Mouse (Mus musculus): ENCODE measurements around the gene Tmc7. TPM values are rescaled to one million over a fixed set of nuclear protein-coding genes. Genes with fewer than 3 reads are reported as not detected.

Gene Tmc7
- polyA plus RNA-seq, 1 experiment from 2014 or later: 4.4 TPM

DNA sequence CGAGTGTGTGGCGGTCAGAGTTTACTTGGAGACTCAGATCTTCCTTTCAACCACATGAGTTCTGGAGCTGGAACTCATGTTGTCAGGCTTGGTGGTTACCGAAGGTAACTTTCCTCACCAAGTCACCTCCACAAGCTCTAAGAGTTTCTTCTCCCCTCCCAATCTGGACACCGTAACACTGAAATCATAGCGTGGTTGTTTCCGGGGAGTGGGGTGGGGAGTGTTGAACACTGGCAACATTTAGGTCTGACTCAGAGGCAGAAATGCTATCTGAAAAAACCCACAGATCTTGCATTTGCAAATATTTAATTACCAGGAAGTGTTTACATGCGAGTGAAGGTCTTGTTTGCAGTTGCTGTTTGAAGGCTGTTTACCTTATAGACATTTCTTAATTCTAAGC, 25.3 kb upstream of the Tmc7 start:
- ATAC-seq (ENCODE audit: insufficient number of reproducible peaks, low FRiP score, low TSS enrichment, low read depth): no peak
- Histone ChIP-seq H3K36me3 (no peaks in the 10 kb centered on the region), H3K27me3 (no peaks in the 10 kb centered on the region), H3K4me3 (replicated peaks) (no peak overlapping the region), H3K9me3 (replicated peaks) (no peaks in the 10 kb centered on the region), H3K4me1 (no peaks in the 10 kb centered on the region), H3K9ac (no peak overlapping the region), H3K4me2 (replicated peaks) (no peak overlapping the region), H3K27ac (replicated peaks) (no peak overlapping the region)
- 84% methylated on average over 7 of the region's 7 CpGs for WGBS

DNA sequence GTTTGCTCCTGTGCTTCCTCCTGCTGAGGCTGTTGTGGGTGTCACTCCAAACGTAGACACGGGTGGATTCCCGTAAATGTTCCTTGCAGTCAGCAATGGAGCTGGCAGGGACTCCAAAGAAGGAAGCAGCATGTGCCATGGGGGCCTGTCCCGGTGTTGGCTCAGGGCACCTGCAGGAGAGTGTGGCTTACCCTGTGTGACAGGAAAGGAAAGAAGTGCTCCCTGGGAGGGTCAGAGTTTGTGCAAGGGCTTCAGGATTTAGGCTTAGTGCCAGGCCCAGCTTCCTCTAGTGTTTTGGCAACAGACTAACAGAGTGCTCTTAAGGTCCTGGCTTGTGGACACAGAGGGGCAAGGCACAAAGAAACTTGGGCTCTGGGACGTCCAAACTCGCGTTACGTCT, 20.3 kb upstream of the Tmc7 start:
- no peaks in the 10 kb centered on the region for H3K4me1 ChIP-seq
- no peak overlapping the region for H3K4me2 ChIP-seq (replicated peaks)
- H3K27me3 ChIP-seq: no peaks in the 10 kb centered on the region
- 77% methylated on average over 8 of the region's 8 CpGs for WGBS
- no peak overlapping the region for H3K9ac ChIP-seq
- H3K4me3 ChIP-seq (replicated peaks): no peak overlapping the region
- no peak overlapping the region for H3K27ac ChIP-seq (replicated peaks)
- H3K36me3 ChIP-seq: no peaks in the 10 kb centered on the region
- no peak for ATAC-seq (ENCODE audit: insufficient number of reproducible peaks, low FRiP score, low TSS enrichment, low read depth)
- H3K9me3 ChIP-seq (replicated peaks): no peaks in the 10 kb centered on the region

DNA sequence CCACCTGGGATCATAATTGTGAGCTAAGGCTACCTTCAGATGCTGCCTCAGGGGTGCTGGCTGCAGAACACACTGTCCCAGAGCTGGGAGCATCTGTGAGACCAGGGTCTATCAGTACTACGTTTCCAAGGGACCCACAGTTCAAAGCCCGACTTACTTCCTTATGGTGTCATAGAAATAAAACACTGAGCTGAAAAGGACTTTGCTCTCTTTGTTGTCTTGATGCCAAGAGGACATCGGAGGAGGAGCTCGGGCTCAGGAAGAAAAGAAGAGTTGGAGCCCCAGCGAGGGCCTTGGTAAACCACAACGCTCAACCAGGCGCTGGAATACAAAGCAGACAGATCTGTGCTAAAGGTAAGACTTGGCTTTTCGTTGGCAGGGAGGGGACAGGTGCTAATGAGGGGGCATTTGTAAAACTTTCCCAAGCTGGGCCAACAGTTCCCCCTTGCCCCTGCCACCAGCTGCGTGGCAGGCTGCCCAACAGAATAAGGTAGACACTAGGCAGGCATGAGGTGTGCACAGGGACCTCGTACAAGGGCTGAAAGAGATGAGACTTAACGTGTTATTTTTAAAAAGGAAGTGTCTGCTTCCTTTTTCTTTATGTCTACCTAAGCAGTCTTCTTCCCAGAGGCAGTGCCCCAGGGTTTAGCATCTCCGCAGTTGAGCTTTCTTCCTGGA, 15.6 kb upstream of the Tmc7 start:
- Histone ChIP-seq H3K4me1 (peaks cover 15% of the 10 kb centered on the region), H3K27ac (replicated peaks) (no peak overlapping the region), H3K9ac (no peak overlapping the region), H3K36me3 (no peaks in the 10 kb centered on the region), H3K4me2 (replicated peaks) (no peak overlapping the region), H3K9me3 (replicated peaks) (no peaks in the 10 kb centered on the region), H3K27me3 (peaks cover 26% of the 10 kb centered on the region), H3K4me3 (replicated peaks) (no peak overlapping the region)
- WGBS: 72% methylated on average over 12 of the region's 12 CpGs
- no peak for ATAC-seq (ENCODE audit: insufficient number of reproducible peaks, low FRiP score, low TSS enrichment, low read depth)

DNA sequence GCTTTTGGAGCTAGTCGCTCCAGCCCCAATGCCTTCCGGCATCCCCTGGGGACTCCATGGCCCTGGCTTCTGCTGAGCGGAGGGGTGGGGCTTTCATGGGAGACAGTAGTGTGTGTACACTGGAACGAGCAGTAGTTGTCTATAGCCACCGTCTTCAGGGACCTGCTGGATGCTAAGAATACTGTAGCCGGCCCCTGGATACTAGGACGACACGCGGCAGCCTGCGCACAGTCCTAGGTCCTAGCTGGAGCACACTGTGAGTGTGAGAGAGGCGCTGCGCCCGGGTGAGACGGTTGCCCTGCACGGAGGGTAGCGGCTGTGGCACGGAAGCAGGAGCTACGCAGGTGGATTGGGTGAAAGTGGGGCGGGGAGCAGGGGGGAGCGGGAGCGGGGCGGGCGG, 12.7 kb upstream of the Tmc7 start, which contains the start of gene Tmc5:
TSS of gene Tmc5 (plus strand) at position 97 of the 400 bp plus-strand sequence.
- no peaks in the 10 kb centered on the region for H3K36me3 ChIP-seq
- peaks cover 42% of the 10 kb centered on the region for H3K4me1 ChIP-seq
- no peak within 1 kb of the TSS for H3K9ac ChIP-seq
- no peaks in the 10 kb centered on the region for H3K9me3 ChIP-seq (replicated peaks)
- peaks cover 26% of the 10 kb centered on the region for H3K27me3 ChIP-seq
- no peak within 1 kb of the TSS for H3K27ac ChIP-seq (replicated peaks)
- H3K4me2 ChIP-seq (replicated peaks): peak within 1 kb of the TSS; percentile 30
- peak within 1 kb of the TSS; percentile 29 for H3K4me3 ChIP-seq (replicated peaks)
- ATAC-seq (ENCODE audit: insufficient number of reproducible peaks, low FRiP score, low TSS enrichment, low read depth): no peak
- WGBS: 5% methylated on average over 23 of the region's 23 CpGs

DNA sequence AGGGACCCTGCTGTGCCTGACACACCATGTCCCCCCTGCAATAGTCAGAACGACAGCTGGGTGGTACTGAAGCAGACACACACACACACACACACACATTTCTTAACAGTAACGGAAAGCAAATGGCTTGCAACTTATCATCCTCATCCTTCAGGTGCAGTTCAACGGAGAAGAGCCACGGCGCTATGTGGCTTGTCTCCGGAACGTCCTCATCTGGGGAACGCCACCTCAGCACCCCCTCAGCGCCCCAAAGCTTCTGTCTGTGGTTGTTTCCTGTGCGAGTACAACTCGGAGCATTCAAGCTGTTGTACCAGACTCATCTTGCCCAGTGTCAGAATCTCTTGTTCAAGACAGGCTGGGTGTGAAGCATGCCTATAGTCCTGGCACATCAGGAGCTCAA, 11.7 kb upstream of the Tmc7 start:
- 76% methylated on average over 11 of the region's 11 CpGs for WGBS
- H3K27me3 ChIP-seq: peaks cover 26% of the 10 kb centered on the region
- ATAC-seq (ENCODE audit: insufficient number of reproducible peaks, low FRiP score, low TSS enrichment, low read depth): no peak
- H3K4me3 ChIP-seq (replicated peaks): no peak overlapping the region
- H3K9me3 ChIP-seq (replicated peaks): no peaks in the 10 kb centered on the region
- H3K36me3 ChIP-seq: no peaks in the 10 kb centered on the region
- no peak overlapping the region for H3K4me2 ChIP-seq (replicated peaks)
- peaks cover 46% of the 10 kb centered on the region for H3K4me1 ChIP-seq
- H3K27ac ChIP-seq (replicated peaks): no peak overlapping the region
- H3K9ac ChIP-seq: no peak overlapping the region

DNA sequence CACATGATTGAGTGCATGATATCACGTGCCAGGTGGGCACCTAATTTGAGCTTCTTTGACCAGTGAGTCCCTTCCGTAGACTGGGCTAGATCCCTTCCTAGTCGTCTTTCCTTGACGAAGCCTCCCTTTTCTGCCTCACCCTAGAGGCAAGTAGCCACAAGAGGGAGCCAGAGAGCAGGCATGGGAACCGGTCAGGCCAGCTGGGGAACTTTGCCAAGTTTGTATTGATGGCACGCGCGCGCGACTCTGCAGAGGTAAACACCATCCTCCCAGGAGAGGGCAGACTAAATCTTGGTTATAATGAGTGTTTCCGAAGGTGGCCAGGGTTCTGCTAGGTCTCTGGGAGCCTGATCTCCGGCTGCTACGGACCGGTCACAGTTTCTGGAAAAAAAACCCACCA, 10.7 kb upstream of the Tmc7 start:
- no peak overlapping the region for H3K9ac ChIP-seq
- peaks cover 46% of the 10 kb centered on the region for H3K4me1 ChIP-seq
- ATAC-seq (ENCODE audit: insufficient number of reproducible peaks, low FRiP score, low TSS enrichment, low read depth): 0 out of 2 replicates have a peak, but pooled peaks have one; percentile 21
- 1% methylated on average over 14 of the region's 14 CpGs for WGBS
- peak overlapping the region; percentile 44 for H3K4me2 ChIP-seq (replicated peaks)
- no peak overlapping the region for H3K27ac ChIP-seq (replicated peaks)
- H3K9me3 ChIP-seq (replicated peaks): no peaks in the 10 kb centered on the region
- H3K36me3 ChIP-seq: no peaks in the 10 kb centered on the region
- H3K4me3 ChIP-seq (replicated peaks): peak overlapping the region; percentile 27
- peaks cover 26% of the 10 kb centered on the region for H3K27me3 ChIP-seq

DNA sequence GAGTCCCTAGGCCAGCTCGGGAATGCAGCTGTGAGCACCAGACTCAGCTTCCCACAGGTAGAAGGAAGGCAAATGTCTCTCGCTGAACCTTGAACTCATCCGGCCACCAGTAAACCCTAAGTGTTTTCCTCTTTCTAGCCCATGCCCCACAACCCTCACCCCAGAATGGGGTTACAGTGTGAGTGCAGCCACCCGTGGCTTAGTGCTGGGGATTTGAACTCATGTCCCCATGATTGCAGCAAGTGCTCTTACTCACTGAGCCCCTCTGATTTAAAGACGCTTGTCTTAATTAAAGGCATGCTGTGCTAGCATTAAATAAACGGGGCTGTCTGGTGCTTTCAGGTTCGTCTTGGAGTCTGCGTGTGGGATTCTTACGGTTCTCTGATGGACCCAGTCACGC, 10.1 kb upstream of the Tmc7 start:
- WGBS: 22% methylated on average over 10 of the region's 10 CpGs
- H3K27ac ChIP-seq (replicated peaks): no peak overlapping the region; the same call in 1 of the 2 replicates

DNA sequence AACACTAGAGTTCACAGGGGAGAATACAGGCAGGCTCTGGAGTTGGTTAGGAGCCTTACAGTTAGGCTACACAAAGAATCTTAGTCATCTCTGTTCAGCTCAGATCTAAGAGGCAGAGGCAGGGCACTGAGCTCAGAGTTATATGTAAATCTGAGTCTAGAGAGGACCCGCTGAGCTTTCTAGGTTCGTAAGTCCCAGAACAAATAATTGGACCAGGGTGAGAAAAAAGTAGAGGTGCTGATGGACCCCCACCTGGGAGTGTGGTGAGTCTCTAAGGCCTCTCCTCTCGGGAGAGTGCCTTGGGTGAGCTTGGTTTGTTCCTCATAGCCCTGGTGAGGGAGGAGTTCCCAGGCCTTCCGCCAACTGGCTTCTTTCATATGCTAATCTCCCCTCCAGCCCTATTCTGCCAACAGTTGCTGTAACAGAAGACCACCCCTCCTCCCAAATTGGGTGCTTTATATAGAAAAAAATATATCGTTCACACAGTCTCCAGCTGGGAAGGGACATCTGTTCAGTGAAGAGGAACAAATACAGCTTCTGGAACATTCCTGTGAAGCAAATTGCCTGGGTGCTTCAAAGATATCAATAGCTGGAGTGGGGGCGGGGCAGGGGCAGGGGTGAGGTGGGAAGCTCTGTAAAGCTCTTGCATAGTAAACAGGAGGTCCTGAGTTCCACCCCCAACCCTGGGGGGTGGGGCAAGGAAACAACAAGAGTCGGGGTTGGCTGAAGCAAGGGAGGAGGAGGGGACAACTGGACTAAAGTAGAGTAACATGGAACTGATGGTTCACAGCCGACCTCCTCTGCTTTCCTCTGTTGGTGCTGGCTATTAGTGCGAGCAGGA, 9.3 kb upstream of the Tmc7 start:
- WGBS: 7% methylated on average over 9 of the region's 9 CpGs

More for the DNA sequence above, 10.1 kb upstream of the Tmc7 start:
- peak overlapping the region; percentile 27; the same call in 1 of the 2 replicates for H3K4me3 ChIP-seq (replicated peaks)
- no peaks in the 10 kb centered on the region for H3K36me3 ChIP-seq
- no peak overlapping the region for H3K9ac ChIP-seq
- peaks cover 46% of the 10 kb centered on the region for H3K4me1 ChIP-seq
- H3K4me2 ChIP-seq (replicated peaks): peak overlapping the region; percentile 44
- H3K27me3 ChIP-seq: peaks cover 26% of the 10 kb centered on the region
- ATAC-seq (ENCODE audit: insufficient number of reproducible peaks, low FRiP score, low TSS enrichment, low read depth): no peak
- no peaks in the 10 kb centered on the region for H3K9me3 ChIP-seq (replicated peaks)

DNA sequence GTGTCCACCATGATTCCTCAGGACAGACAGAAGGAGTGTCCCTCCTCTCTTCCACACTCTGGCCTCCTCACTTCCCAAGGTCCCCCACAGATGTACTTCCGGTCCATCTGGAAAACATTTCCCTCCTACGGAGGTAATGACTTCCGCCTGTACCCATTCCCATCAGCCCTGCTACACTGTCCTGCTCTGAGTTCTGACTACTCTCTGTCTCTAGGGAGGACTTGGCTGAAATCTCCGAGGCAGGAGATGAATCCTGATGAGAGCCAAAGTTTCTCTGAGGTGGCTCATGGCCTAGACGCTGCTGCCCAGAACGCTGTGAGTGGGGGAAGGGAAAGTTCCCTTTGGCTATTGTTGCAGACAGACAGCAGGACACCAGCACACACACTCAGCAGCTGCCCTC, 7.6 kb upstream of the Tmc7 start:
- Histone ChIP-seq H3K4me2 (replicated peaks) (0 out of 2 replicates have a peak overlapping the region, but pooled peaks have one; percentile 4), H3K9me3 (replicated peaks) (no peaks in the 10 kb centered on the region), H3K27me3 (peaks cover 12% of the 10 kb centered on the region), H3K9ac (no peak overlapping the region), H3K27ac (replicated peaks) (no peak overlapping the region), H3K36me3 (no peaks in the 10 kb centered on the region), H3K4me1 (peaks cover 38% of the 10 kb centered on the region), H3K4me3 (replicated peaks) (no peak overlapping the region)
- ATAC-seq (ENCODE audit: insufficient number of reproducible peaks, low FRiP score, low TSS enrichment, low read depth): no peak
- 22% methylated on average over 6 of the region's 6 CpGs for WGBS

More for the DNA sequence above, 9.3 kb upstream of the Tmc7 start:
- Histone ChIP-seq H3K4me1 (peaks cover 46% of the 10 kb centered on the region), H3K9ac (no peak overlapping the region), H3K4me3 (replicated peaks) (no peak overlapping the region), H3K9me3 (replicated peaks) (no peaks in the 10 kb centered on the region), H3K4me2 (replicated peaks) (no peak overlapping the region; the same call in 1 of the 2 replicates), H3K27me3 (peaks cover 22% of the 10 kb centered on the region), H3K27ac (replicated peaks) (peak overlapping the region; percentile 51), H3K36me3 (no peaks in the 10 kb centered on the region)
- peak; percentile 67 for ATAC-seq (ENCODE audit: insufficient number of reproducible peaks, low FRiP score, low TSS enrichment, low read depth)

DNA sequence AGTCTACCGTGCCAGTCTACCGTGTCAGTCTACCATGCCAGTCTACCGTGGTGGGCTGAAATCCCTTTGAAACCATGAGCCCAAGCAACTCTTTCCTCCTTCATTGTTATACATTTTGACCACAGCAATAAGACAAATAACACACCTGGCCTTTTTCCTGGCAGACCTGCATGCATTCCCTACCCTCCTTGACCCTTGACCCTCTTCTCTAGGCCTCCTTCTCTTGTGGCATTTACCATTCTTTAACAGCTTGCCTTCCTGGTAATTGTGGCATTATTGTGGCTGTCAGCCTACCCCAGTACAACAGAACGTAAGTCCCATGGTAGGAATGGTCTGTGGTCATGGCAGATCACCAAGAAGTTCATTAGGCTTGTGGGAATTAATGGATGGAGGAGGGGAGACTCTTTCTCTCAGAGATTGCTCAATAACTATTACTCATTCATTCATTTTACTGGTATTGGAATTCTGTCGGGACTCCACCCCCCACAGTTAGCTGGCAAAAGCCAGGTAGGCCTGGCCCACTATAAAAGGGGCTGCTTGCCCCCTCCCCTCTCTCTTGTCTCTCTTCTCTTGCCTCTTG, 6.3 kb upstream of the Tmc7 start:
- 87% methylated on average over 5 of the region's 5 CpGs for WGBS

DNA sequence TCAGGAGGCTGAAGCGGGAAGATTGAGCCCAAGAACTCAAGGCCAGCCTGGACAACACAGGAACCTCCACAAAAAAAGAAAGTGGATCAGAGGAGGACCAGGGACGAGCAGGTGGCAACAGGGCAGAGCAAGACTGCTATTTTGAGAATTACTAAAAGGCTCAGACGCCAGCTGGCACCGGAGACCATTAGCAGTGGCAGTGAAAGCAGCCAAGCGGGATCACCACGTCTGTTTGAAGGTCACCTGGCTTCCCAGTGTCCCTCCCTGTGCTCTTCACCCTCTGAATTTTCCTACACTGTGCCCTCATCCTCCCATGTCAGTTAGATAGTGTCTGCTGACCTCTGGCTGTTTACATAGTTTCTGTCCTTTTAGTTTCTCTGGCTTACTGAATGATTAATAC, 1.3 kb upstream of the Tmc7 start:
- Histone ChIP-seq H3K4me2 (replicated peaks) (no peak overlapping the region), H3K4me3 (replicated peaks) (no peak overlapping the region), H3K9me3 (replicated peaks) (no peaks in the 10 kb centered on the region), H3K27me3 (no peaks in the 10 kb centered on the region), H3K9ac (no peak overlapping the region), H3K27ac (replicated peaks) (no peak overlapping the region), H3K36me3 (no peaks in the 10 kb centered on the region), H3K4me1 (peaks cover 10% of the 10 kb centered on the region)
- no peak for ATAC-seq (ENCODE audit: insufficient number of reproducible peaks, low FRiP score, low TSS enrichment, low read depth)
- 69% methylated on average over 6 of the region's 6 CpGs for WGBS

More for the DNA sequence above, 6.3 kb upstream of the Tmc7 start:
- Histone ChIP-seq H3K27me3 (no peaks in the 10 kb centered on the region), H3K9me3 (replicated peaks) (no peaks in the 10 kb centered on the region), H3K27ac (replicated peaks) (no peak overlapping the region), H3K4me2 (replicated peaks) (no peak overlapping the region), H3K4me1 (peaks cover 36% of the 10 kb centered on the region), H3K4me3 (replicated peaks) (no peak overlapping the region), H3K36me3 (no peaks in the 10 kb centered on the region), H3K9ac (no peak overlapping the region)
- no peak for ATAC-seq (ENCODE audit: insufficient number of reproducible peaks, low FRiP score, low TSS enrichment, low read depth)
